Mouse (Mus musculus) heart, embryonic 13.5 days (tissue): ENCODE measurements around the gene Arfip1. TPM values are rescaled to one million over a fixed set of nuclear protein-coding genes. Genes with fewer than 3 reads are reported as not detected.

Experiments
- ATAC-seq: fragments of 200-750 bp; cut with Nextera tagmentation; 2 replicates; pipeline ENCODE4 v1.8.0; 2017; ENCODE audit warnings: moderate TSS enrichment; ENCODE audit not compliant: insufficient number of reproducible peaks, low FRiP score, low TSS enrichment; ENCODE audit errors: extremely low read depth
- H3K27ac ChIP-seq: fragments of 300-500 bp; sonication (generic); replicated peaks from 2 replicates; pipeline ENCODE4 v1.5.1; 2015; ENCODE audit warnings: moderate library complexity, mild to moderate bottlenecking, inconsistent platforms
- H3K27me3 ChIP-seq: fragments of 300-500 bp; sonication (generic); replicated peaks from 2 replicates; pipeline ENCODE4 v1.6.1; 2015; ENCODE audit warnings: mild to moderate bottlenecking, inconsistent platforms
- H3K36me3 ChIP-seq: fragments of 300-500 bp; sonication (generic); 2 replicates; pipeline ENCODE4 v1.6.1; 2015; ENCODE audit warnings: mild to moderate bottlenecking, inconsistent platforms
- H3K4me1 ChIP-seq: fragments of 300-500 bp; sonication (generic); 2 replicates; pipeline ENCODE4 v1.6.1; 2015; ENCODE audit warnings: inconsistent platforms
- H3K4me2 ChIP-seq: fragments of 300-500 bp; sonication (generic); 2 replicates; pipeline ENCODE4 v1.6.1; 2015; ENCODE audit warnings: inconsistent platforms, mild to moderate bottlenecking, moderate library complexity
- H3K4me3 ChIP-seq: fragments of 300-500 bp; sonication (generic); 2 replicates; pipeline ENCODE4 v1.5.1; 2015; ENCODE audit warnings: moderate library complexity, mild to moderate bottlenecking, inconsistent platforms
- H3K9ac ChIP-seq: fragments of 300-500 bp; sonication (generic); 2 replicates; pipeline ENCODE4 v1.6.1; 2015; ENCODE audit warnings: inconsistent platforms, mild to moderate bottlenecking, moderate library complexity
- H3K9me3 ChIP-seq: fragments of 300-500 bp; sonication (generic); 2 replicates; pipeline ENCODE4 v1.6.1; 2016; ENCODE audit warnings: inconsistent platforms
- WGBS: fragments of 180-500 bp; shearing (Covaris S2); methylation state at CpG from one replicate; pipeline ENCODE4 v1.1.7; 2015; ENCODE audit warnings: mixed read lengths; 5-methylcytosine and 5-hydroxymethylcytosine counted together
- polyA plus RNA-seq: library from polyadenylated mRNA; unstranded; fragments of >200 nt; fragmentation: Nextera tagmentation; extraction: Ambion mirVana; gene quantifications from 2 replicates; pipeline ENCODE4 v1.2.1, GENCODE M21; 2015

The Arfip1 gene
- polyA plus RNA-seq, 1 experiment from 2014 or later, result 42.5 TPM

DNA sequence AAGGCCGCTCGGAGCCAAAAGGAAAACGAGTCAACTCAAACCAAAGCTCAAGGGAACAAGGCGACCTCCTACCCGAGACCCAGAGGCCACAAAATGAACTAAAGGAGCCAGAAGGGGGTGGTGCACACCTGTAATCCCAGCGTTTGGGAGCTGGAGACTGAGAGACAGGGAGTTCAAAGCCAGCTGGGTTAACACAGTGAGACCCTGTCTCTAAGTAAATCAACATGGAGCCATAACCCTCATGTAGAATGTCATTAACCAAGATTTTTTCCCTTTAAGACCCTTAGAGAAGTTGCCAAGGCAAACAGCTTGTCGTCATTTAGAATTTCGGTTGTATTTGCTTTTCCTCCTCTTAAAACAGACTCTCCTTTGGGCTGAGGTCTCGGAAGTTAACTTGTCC lies 133.4 kb downstream of the Arfip1 start:
- Histone ChIP-seq H3K27ac (no peak overlapping the region), H3K4me1 (peaks cover 10% of the 10 kb centered on the region), H3K36me3 (no peaks in the 10 kb centered on the region), H3K4me3 (no peak overlapping the region), H3K9me3 (no peaks in the 10 kb centered on the region), H3K4me2 (no peak overlapping the region), H3K9ac (no peak overlapping the region), H3K27me3 (peaks cover 92% of the 10 kb centered on the region)
- 77% methylated on average over 9 of the region's 9 CpGs for WGBS
- no peak for ATAC-seq

DNA sequence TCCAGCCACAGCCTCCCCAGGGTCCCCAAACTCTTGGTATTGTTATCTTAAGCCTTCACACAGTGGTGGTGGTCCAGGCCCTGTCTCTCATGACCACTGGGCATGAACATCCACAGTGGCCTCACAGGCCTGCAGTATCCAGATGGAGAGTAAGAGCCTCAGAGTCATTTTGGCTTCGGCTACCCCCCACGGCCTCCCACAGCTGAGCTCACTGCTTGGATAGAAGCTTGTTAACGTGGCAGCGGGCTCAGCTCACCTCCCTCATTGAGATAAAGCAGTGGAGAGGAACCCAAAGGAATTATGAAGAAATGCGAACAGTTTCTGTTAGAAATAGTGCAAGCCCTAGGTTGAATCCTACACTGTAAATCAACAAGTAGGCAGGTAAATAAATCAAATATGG lies 134.6 kb downstream of the Arfip1 start:
- ATAC-seq, result no peak
- no peaks in the 10 kb centered on the region for H3K36me3 ChIP-seq
- H3K27ac ChIP-seq, result no peak overlapping the region
- WGBS, result 61% methylated on average over 5 of the region's 5 CpGs
- H3K9me3 ChIP-seq, result no peaks in the 10 kb centered on the region
- H3K4me1 ChIP-seq, result peaks cover 17% of the 10 kb centered on the region
- peaks cover 93% of the 10 kb centered on the region for H3K27me3 ChIP-seq
- no peak overlapping the region for H3K9ac ChIP-seq
- no peak overlapping the region for H3K4me2 ChIP-seq
- H3K4me3 ChIP-seq, result no peak overlapping the region

Other genes starting within 250 kb of the Arfip1 start
- gene Fhdc1, start 102.2 kb downstream of the Arfip1 start, polyA plus RNA-seq, result 1.7 and 2.2 TPM in 2 replicates
- 0.05 and 0.06 TPM in 2 replicates for gene Tigd4, start 10.9 kb upstream of the Arfip1 start, polyA plus RNA-seq
- gene Tmem154, start 83.6 kb upstream of the Arfip1 start, polyA plus RNA-seq, result 0.76 and 0.98 TPM in 2 replicates
- gene Fbxw7, start 232.6 kb upstream of the Arfip1 start, polyA plus RNA-seq, result 6.4 and 6.7 TPM in 2 replicates